Mouse (Mus musculus) lung, adult 2 months (tissue): Measurements from ENCODE around the gene Fam131c.

Experiments used
- CTCF ChIP-seq: fragments of 200-500 bp; IDR thresholded peaks from 2 replicates; pipeline ENCODE4 v1.5.1; 2011; ENCODE audit warnings: mild to moderate bottlenecking, low read length, control low read depth; ENCODE audit not compliant: insufficient read depth
- POLR2A ChIP-seq: fragments of 200-500 bp; IDR thresholded peaks from 2 replicates; pipeline ENCODE4 v1.6.1; 2011; ENCODE audit warnings: low read depth, mild to moderate bottlenecking, control low read depth, low read length, borderline replicate concordance; ENCODE audit errors: extremely low read depth

DNA sequence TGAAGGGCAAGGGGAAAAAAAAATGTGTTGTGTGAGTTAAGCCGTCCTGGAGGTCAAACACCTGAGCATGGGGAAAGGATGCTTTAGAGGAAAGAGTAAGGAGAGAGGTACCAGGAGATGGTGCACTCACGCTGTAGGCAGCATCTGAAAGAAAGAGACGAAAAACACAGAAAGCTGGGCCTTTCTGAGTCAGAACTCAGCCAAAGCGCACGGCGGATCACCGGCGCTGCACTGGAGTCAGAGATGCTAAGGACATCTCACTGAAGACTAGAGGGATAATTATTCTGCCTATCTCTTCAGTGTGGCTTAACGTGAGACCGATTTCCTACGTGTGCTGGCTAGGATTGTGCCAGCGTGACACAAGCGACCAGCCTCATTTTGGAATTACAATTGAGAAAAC, 59.9 kb downstream of the Fam131c start:
- TF ChIP-seq POLR2A (no peak), CTCF (no peak)
